ENCODE assay signal across 10 mouse cellular contexts in the genomic region with DNA sequence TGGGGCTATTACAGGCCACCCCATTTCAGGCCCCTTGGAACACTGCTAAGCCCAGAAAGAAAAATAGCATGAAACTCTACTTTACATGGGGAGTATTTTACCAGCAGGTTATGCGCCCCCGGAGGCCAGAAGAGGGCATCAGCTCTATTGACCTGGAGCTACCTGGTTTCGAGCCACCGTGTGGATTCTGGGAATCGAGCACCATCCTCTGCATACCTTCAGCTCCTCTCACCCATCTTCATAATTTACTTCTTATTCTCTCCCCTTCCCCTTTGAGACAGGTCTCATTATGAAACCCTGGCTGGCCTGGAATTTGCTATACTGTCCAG. TPM values are rescaled to one million over a fixed set of nuclear protein-coding genes. Genes with fewer than 3 reads are reported as not detected.
DNase-seq lines count a peak whose midpoint lies in the region; TF ChIP-seq lines count a peak whose summit lies in the region.
"Had no signal": no experiment of that assay in that cellular context is flagged by ENCODE, and none has a peak within 500 bp of the region (broad histone marks: within the 10 kb centered on the region; RNA-seq: fewer than 3 reads in every experiment).

No protein-coding gene starts in this region.

- peak; percentile 9 for DNase-seq in adrenal gland, adult 2 months
- no peak for DNase-seq in adrenal gland, postnatal 4 days (ENCODE audit: low spot score in 2 of 2)
- DNase-seq in lung, adult 2 months: peak; percentile 9
- no peak for DNase-seq in lung, adult 18-20 months
- peak; percentile 34 for DNase-seq in induced T-regulatory cell, adult 2 months (ENCODE audit: low read depth)
- DNase-seq in splenic B cell, adult 2 months (ENCODE audit: low read depth, low spot score): peak; percentile 17
- DNase-seq in c-Kit-positive CD71-positive TER-119-positive erythroid progenitor cells, embryonic 14.5 days (ENCODE audit: low spot score): no peak
- DNase-seq in heart, adult 18-20 months: no peak

- 0 out of 2 replicates have a peak, but pooled peaks have one; percentile 3 for TF ChIP-seq CTCF in lung, adult 2 months (IDR thresholded peaks at IDR 0.05; ENCODE audit: insufficient read depth, low read length)

- 61% methylated on average over 5 of the region's 5 CpGs for WGBS in lung, adult 2 months

- 0 out of 2 replicates have a peak, but pooled peaks cover 2% of the 10 kb centered on the region for H3K36me3 ChIP-seq in splenic B cell, adult 2 months (ENCODE audit: control insufficient read depth, insufficient read depth, low read length, poor library complexity, severe bottlenecking)

- no peak for TF ChIP-seq POLR2A in lung, adult 2 months (IDR thresholded peaks at IDR 0.05; ENCODE audit: borderline replicate concordance, extremely low read depth, low read depth, low read length)

- peaks cover 4% of the 10 kb centered on the region; the same call in 1 of the 2 replicates for H3K4me1 ChIP-seq in lung, adult 2 months (ENCODE audit: control insufficient read depth, insufficient read depth, low read length)

- H3K4me3 ChIP-seq in lung, adult 2 months (replicated peaks; ENCODE audit: extremely low read depth, low read depth, low read length): no peak overlapping the region
- H3K4me3 ChIP-seq: myocyte had no signal

- H3K27me3 ChIP-seq in splenic B cell, adult 2 months (ENCODE audit: control insufficient read depth, insufficient read depth, low read length, poor library complexity, severe bottlenecking): no peaks in the 10 kb centered on the region

RNA-seq across cellular contexts. Expression of a gene that starts 20.8 kb away (rescaled TPM):
- total RNA-seq in adrenal gland, adult 2 months (2021): not detected
- polyA plus RNA-seq in adrenal gland, adult 2 months (2012; rRNA removed): 0.01 TPM in 1 of 2 replicates, not detected in the other
- under 1 TPM in 1 of 2 experiments, not detected in 1; 0.36 TPM for total RNA-seq in adrenal gland, postnatal 4 days (2021)
- polyA plus RNA-seq in lung, adult 2 months (2012; rRNA removed): 0.05 and 0.08 TPM in 2 replicates
- not detected for total RNA-seq in heart, adult 18-20 months (2021)
- total RNA-seq: heart, postnatal 4 days had no signal

RNA-seq across cellular contexts. Expression of a gene that starts 55.0 kb away (rescaled TPM):
- total RNA-seq in adrenal gland, adult 2 months (2021): 10 to 100 TPM; 31.9 to 36.2 TPM
- 13.8 and 16.8 TPM in 2 replicates for polyA plus RNA-seq in adrenal gland, adult 2 months (2012; rRNA removed)
- 10 to 100 TPM; 59.5 to 61.9 TPM for total RNA-seq in adrenal gland, postnatal 4 days (2021)
- polyA plus RNA-seq in lung, adult 2 months (2012; rRNA removed): 23.0 and 28.9 TPM in 2 replicates
- 10 to 100 TPM; 21.2 to 22.5 TPM for total RNA-seq in heart, adult 18-20 months (2021)

Comparison
In these comparisons a context has a peak if more than half of its experiments do, and no peak if none do; other contexts are left out.
1. DNase-seq: peak in adrenal gland, adult 2 months (single experiment), lung, adult 2 months (single experiment), induced T-regulatory cell, adult 2 months (single experiment) and splenic B cell, adult 2 months (single experiment); none in adrenal gland, postnatal 4 days (0 of 2), lung, adult 18-20 months (0 of 2), c-Kit-positive CD71-positive TER-119-positive erythroid progenitor cells, embryonic 14.5 days (single experiment) and heart, adult 18-20 months (0 of 2).